In the genomic region with DNA sequence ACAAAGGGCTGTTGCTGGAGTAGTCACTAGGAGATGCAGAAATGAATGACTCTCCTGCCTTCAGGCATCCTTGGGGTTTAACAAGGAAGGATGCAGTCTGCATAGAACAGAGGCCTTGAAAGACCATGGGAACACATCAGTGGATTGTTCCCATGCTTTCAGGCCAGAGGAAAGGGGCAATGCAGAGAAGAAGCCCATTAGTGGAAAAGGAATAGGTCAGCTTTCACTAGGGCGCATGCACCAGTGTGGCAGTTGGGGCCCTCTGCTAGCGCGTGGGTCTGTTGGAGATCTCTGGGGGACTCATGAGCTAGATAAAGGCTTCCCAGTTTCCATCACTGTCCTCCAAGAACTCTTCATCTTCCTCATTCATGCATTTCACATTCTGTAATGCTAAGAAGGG, we compare ENCODE assay signal across 12 mouse cellular contexts.
"Had no signal": no experiment of that assay in that cellular context is flagged by ENCODE, and none has a peak within 500 bp of the region (broad histone marks: within the 10 kb centered on the region; RNA-seq: fewer than 3 reads in every experiment).

No protein-coding gene starts in this region.

- H3K4me3 ChIP-seq: intestine, embryonic 15.5 days; liver, embryonic 12.5 days; midbrain, embryonic 12.5 days had no signal

- DNase-seq: kidney, adult 18-20 months; kidney, postnatal 10 days; kidney, postnatal 4 days; liver, postnatal 0 days; retina, postnatal 1 day; right cerebral cortex, postnatal 4 days; spleen, adult 18-20 months; thymus, adult 18-20 months; thymus, postnatal 25 days had no signal

- H3K9me3 ChIP-seq: intestine, embryonic 15.5 days; liver, embryonic 12.5 days; midbrain, embryonic 12.5 days had no signal

- H3K9ac ChIP-seq: intestine, embryonic 15.5 days; liver, embryonic 12.5 days; liver, postnatal 0 days; midbrain, embryonic 12.5 days had no signal

- H3K36me3 ChIP-seq: intestine, embryonic 15.5 days; liver, embryonic 12.5 days; midbrain, embryonic 12.5 days had no signal

- H3K4me1 ChIP-seq: midbrain, embryonic 12.5 days had no signal

- H3K27ac ChIP-seq: intestine, embryonic 15.5 days; liver, embryonic 12.5 days; midbrain, embryonic 12.5 days had no signal

- H3K4me2 ChIP-seq: intestine, embryonic 15.5 days; liver, embryonic 12.5 days; midbrain, embryonic 12.5 days had no signal

- H3K27me3 ChIP-seq: intestine, embryonic 15.5 days; liver, embryonic 12.5 days; midbrain, embryonic 12.5 days had no signal

- ATAC-seq: intestine, embryonic 15.5 days; liver, embryonic 12.5 days; liver, postnatal 0 days had no signal
